Mouse (Mus musculus) mouse trophoblast stem cell (cell line): ENCODE data around the gene Snrpa1.

Source experiments
- in situ Hi-C, 2 experiments: fragments of 300-500 bp; cut with MseI, MboI; formaldehyde crosslinking; loops; 2 replicates in 1 of 2; 3 replicates in 1 of 2; pipeline ENCODE4 v1.15.1; 2025

Snrpa1 gene

DNA sequence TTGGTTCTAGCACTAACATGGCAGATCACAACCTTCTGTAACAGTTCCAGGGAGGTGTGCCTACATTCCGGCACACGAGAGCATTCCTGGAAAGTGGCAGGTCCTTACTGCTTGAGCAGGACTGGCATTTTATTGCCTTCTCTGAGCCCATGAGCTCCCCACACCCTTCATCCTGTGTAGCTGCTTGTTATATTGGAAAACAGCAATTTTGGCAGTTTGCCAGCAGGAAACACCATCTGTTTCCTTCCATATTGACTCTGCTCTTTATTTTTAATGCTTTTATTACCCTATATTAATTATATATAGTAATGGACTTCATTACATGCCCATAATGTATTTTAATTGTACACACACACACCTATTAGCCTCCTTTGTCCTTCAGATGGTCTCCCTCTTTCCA lies 17.6 kb downstream of the Snrpa1 start:
- in situ Hi-C loops, result no loop called here

DNA sequence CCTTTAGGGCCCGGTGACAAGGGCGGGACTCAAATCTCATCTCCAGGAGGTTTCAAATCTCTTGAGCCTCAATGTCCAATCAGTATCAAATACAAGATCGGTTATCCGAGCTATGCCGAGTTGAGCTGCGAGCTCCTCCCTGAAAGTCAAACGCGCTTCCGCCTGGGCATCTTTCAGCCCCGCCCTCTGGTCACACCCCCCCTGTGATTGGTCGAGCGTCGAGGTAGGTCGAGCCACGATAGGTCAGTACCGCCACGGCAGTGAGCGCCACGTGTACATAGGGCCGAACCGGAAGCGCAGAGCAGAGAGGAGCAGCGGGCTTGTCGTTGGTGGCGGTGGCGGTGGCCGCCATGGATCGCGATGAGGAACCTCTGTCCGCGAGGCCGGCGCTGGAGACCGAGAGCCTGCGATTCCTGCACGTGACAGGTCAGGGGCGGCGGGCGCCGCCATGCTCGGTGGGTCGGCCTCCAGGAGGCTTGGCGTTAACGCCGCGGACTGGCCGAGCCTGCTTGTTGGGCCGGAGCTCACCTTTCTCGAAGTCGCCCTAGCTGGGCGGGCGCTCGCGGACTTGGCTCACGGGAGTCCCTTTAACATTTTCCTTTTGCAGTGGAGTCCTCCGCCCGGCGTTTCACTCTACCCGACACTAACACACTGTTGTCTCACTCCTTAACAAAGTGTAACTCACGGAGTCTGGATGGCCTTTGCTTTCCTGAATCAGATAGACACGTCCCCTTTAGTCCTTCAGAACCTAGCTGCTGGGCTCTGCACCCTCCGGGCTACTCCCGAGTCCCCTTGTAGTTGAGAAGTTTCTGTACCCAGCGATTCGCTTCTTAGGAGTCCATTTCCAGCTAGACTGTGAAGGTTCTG lies 20.8 kb downstream of the Snrpa1 start, which contains the start of gene Selenos:
Selenos (plus strand) TSS at position 286 of the 867 bp plus-strand sequence.
- in situ Hi-C loops, result no loop called here

DNA sequence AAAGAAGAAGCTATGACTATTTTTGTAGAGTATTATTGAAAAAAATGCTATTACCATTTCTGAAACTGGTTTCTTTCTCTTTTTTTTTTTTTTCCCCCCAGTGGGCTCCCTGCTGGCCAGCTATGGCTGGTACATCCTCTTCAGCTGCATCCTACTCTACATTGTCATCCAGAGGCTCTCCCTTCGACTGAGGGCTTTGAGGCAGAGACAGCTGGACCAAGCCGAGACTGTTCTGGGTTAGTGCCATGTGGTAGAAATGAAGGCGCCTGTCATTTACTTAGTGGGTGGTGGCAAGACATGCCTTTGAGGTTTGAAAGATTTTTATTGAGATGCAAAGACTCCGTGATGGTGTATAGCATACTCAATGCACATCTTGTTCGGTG lies 21.4 kb downstream of the Snrpa1 start:
- in situ Hi-C loops, result no loop called here

DNA sequence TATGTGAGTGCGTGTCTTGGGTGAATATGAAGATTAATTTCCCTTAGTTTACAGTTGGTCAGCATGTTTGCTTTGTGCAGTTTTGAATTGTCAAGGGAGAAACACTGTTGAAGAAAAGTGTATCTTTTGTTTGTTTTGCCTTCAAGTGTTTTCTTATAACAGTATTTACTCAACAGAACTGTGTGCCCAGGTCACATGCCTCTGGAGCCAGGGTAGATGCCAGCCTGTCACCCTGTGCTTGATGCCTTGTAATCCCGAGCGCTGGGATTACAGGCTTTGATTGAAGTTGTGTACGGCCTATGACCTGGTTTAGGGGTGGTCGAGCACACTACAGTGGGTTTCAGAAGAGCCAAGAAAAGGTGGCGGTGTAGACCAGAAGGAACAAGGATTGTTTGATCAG lies 25.0 kb downstream of the Snrpa1 start:
- in situ Hi-C loops, result no loop called here

DNA sequence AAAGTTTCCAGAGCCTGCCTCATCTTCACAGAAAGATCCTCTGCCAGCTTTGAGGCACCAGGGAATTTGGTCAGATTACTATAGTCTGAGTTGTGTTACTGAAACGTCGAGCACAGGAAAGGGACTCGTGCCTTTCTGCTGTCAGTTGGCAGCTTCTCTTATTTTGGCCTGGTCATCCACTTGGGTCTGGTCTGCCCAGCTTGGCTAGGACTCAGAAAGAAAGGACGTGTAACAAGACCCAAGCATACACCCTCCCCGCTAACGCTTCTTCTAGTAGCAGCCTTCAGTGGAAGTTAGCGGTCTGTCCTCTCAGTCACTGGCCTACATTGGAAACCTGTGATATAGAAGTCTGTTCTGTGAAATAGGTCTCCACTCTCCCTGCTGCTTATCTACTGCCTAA lies 25.7 kb downstream of the Snrpa1 start:
- in situ Hi-C loops, result no loop called here

DNA sequence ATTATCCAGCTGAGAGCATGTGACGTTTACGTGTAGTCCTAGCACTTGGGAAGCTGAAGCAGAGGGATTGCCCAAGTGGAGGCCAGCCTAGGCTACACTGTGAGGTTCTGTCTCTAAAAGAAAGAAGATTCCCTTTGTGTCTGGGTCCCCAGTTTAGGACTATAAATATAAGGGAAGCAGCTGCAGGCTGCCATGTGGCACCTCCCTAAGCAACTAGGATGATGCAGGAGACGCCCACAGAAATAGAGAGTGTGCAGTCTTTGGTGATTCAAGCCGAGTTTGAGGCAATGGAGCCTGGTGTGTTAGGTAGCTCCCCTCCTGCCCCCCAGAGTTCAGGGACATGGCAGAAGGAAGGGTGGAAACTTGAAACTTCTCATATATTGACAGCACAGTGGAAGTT lies 28.8 kb downstream of the Snrpa1 start:
- in situ Hi-C loops, result no loop called here

DNA sequence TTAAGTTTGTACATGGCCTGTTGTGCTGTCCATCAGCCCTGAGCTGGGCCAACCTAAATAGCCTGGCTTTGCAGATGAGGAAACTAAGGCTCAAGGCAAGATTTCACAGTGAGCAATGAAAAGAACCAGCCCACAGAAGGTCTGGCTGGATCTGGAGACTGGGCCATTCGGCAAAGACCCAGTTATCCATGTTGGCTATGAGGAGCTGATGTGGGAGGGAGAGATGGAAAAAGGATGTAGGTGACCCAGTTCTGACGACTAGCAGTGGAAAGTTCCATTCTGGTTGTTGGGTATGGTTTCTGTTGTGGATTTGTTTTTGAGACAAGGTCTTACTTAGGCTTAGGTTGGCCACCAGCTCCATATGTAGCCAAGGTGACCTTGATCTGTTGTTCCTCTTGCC lies 29.3 kb downstream of the Snrpa1 start:
- in situ Hi-C loops, result no loop called here

DNA sequence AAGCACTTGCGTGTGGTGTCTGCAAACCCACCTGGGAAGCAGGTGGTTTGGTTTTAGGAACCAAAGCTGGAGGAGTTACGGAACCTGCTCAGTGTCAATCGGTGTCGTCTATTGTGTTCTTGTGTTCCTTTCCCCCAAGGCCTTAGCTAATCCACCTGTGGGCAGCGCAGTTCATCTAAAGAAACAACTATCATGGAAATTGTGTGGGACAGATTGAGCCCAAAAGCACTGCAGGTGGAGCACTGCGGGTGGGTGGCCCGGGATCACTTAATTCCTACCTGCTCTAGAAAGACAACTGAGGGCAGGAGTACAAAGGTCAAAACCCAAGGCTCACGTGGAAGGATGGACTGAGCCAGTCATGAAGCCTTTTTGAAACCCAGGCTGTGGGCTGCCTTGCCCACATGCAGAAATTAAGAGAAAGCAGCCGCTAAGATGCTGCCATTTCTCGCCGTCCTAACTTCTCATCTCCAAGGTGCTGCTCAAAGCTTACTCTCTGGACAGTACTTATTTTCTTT lies 31.9 kb downstream of the Snrpa1 start:
- in situ Hi-C loops, result no loop called here

DNA sequence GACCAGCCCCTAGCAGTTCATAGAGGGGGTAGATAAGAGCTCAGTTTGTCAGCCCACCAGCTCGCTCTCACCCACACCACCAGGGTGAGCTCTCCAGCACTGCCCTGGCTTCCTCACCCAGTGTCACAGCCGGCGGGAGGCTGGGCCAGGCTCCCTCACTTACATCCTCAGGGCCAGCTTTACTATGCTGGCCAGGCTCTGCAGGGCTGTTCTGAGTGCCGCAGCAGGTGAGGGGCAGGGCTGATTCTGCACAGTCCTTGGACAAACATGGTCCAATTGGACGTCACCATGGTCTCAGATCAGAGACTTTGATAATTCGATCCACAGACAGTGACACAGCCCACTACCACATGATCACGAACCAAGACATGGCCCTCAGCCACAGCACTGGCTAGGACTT lies 32.8 kb downstream of the Snrpa1 start:
- in situ Hi-C loops, result no loop called here

DNA sequence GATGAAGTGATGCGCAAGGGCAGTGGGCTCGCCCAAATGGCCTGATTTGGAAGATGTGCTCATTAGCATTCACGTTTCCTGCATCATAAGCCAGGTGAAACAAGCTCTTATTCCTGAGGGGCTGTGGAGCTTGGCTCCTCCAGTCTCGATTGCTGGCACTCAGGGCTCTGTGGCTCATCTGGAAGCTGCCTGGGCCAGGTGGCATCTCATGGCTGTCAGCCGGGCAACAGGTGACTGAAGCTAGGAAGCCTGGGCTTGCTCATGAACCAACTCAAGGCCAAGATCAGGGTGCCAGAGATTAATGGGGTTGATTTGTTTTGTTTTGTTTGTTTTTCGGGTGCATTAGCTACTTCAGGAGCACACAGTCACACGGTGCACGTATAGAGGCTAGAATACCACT lies 33.9 kb downstream of the Snrpa1 start:
- in situ Hi-C loops, result no loop called here

DNA sequence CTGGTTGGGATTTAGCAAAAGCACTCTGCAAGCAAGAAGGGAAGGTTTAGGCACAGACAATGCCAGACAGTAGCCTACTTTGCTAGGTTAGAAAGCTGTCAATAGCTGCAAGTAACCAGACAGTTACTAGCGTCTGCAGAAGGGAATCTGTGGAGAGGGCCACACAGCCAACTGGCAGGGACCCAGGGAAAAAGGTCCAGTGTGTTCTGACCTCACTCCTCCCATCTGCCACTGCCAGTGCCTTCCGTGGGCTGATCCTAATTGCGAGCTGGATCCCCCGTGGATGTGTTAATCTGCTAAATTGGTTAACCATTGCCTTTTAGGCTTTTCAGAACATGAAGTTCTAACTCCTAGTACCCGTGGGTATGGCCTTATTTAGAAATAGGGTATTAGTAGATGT lies 35.3 kb downstream of the Snrpa1 start:
- in situ Hi-C loops, result no loop called here

DNA sequence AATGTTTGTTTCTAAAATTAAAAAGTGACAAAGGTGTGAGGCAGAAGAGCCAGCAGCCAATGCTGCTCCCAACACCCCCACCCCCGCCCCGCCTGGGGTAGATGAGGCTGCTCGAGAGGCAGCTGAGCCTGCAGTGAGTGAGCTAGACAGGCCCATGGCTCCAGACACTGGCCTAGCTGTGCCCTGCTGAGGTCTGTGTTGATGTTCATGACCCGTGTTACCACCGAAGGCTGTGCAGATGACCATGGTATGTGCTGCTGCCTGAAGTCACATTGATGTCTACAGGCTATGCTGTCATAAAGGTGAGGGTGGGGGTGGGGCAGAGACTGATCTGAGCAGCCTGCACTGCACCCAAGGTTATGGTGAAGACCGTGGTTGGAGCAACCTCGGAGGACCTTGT lies 40.0 kb downstream of the Snrpa1 start:
- in situ Hi-C loops, result no loop called here

DNA sequence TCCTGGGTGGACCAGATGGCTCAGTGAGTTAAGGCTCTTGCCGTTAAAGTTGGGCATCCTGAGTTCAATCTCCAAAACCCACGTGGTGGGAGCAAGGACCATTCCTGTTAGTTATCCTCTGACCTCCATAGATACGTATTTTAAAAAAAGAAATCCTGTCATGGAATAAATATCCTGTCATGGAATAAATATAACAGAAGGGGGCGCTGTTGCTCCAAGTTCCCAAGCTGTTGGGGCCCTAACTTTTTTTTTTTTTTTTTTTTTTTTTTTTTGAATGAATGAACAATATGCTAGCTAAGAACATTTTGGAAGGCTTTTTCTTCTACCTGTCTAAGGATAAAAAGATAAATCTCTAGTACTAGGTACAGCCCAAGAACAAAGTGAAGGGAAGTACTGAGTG lies 43.1 kb downstream of the Snrpa1 start:
- in situ Hi-C loops, result loop anchor here (5.0 to 25.0 kb wide), 3 partner anchors 153 to 560 kb away; no protein-coding TSS in a partner anchor

DNA sequence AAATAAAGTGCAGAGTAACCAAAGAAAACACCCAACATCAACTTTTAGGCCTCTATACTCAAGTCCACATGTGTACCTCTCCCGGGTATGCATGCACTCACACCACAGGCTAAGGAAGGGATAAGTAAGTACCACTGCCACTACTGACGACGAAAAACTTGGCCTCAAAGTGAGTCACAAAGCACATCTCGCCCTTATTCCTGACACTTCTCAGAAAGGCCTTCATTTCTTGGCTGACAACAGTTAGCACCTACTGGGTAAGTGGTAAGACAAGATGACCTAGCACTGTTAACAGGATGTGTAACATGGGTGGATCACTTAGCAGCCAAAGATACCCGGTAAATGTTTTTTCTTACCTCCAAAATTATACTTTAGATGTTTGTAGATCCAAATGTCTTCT lies 45.7 kb downstream of the Snrpa1 start:
- in situ Hi-C loops, result loop anchor here (5.0 to 25.0 kb wide), 3 partner anchors 150 to 558 kb away; no protein-coding TSS in a partner anchor

DNA sequence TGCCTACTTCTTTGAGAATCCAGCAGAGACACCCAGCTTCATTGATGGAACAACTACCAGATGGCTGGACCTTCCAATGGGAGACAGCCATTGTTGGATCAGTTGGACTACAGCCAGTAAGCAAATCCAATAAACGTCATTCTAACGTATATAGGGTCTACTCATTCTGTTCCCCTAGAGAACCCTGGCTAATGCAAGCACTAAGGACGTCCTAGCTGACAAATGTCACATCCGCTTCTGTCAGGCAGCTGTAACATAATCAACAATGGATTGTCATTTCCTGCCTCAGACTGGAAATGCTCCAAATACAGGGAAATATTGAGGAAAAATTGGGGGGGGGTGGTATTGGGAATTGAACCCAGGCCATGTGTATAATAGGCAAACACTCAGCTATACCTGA lies 47.0 kb downstream of the Snrpa1 start:
- in situ Hi-C loops, result loop anchor here (5.0 to 25.0 kb wide), 3 partner anchors 149 to 557 kb away; no protein-coding TSS in a partner anchor

DNA sequence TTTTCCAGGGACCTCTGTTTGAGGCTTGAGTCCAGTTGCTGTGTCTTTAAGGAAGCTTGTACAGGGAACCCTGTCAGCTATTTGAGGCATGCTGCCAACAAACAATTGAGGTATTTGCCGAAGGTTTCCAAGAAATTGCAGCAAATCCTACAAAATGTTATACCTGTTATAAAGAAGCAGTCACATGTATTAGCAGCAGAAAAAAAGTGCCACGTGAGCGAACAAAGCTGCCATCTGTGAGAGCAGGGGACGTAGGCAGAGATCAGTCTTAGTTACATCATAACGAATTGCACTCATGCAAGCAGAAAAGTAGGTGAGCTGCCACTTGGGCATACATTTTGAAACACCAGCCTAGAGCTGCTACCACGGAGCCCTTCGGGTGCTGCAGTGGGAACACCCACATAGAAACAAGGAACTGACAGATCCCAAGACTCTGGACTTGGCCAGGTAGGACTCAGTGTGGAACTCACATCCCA lies 47.8 kb downstream of the Snrpa1 start:
- in situ Hi-C loops, result loop anchor here (5.0 to 25.0 kb wide), 3 partner anchors 148 to 556 kb away; no protein-coding TSS in a partner anchor

DNA sequence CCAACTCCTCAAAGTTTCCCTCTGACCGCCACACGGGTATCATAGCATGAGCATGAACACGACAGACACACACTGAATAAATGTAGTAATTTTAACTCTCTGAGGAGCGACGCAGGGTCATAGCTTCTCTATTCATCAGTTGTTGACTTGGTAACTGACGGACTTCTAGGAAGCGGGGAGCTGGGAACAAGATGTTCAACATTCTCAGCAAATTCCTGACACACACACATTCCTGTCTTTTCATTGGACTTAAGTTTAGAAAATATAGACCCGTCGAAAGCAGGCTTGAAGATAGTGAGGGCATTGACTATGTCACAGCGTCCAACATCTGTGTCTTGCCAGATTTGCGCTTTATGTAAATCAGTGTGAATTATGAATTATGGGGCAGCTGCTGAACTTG lies 48.4 kb downstream of the Snrpa1 start:
- in situ Hi-C loops, result loop anchor here (5.0 to 25.0 kb wide), 3 partner anchors 148 to 555 kb away; no protein-coding TSS in a partner anchor

DNA sequence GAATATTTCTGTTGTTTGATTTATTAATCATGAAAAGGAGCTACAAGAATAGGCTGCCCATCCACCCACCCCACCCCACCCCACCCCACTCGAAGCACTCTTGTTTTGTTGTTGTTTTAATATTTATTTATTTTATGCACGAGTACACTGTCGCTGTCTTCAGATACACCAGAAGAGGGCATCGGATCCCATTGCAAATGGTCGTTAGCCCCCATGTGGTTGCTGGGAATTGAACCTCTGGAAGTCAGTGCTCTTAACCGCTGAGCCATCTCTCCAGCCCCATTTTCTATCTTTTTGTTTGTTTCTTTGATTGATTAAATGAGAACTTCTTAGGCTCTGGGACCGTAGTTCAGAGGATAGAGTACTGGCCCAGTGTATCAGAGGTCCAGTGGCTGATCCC lies 49.1 kb downstream of the Snrpa1 start:
- in situ Hi-C loops, result loop anchor here (5.0 to 25.0 kb wide), 3 partner anchors 147 to 554 kb away; no protein-coding TSS in a partner anchor

DNA sequence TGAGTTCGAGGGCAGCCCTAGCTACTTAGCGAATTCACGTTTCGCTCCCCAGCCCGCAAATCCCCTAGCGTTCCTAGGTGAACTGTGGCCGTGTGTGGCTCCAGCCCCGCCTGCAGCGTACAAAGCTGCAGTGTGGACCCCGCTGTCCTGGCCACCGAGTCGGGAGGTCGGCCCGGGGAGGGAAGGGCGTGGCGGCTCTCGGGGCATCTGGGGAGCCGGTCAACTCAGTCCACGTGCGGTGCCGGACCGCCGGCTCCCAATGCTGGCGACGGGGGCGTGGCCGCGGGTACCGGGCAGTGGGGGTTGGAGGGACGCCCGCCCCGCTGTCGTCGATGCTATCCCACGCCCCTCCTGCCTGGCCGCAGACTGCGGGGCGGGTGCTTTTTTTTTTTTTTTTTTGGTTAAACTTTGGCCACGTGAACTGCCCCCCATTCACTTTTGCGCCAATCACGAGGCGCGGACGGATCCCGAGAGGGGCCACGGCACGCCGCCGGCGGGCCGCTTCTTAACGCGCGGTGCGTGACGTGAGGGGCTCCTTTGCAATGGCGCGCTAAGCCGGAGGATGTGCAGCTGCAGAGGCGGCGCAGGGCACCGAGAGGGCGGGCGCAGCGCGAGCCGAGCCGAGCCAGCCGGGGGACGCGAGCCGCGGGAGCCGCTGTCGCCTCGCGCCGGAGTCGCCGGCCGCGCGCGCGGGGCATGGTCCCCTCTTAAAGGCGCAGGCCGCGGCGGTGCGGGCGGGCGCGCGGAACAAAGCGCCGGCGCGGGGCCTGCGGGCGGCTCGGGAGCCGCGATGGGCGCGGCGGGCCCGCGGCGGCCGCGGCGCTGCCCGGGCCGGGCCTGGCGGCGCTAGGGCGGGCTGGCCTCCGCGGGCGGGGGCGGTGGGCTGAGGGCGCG lies 50.4 kb downstream of the Snrpa1 start, which contains the start of gene Chsy1:
Chsy1 (plus strand) TSS at position 555 of the 894 bp plus-strand sequence.
- in situ Hi-C loops, result loop anchor here (5.0 to 25.0 kb wide), 3 partner anchors 146 to 553 kb away; no protein-coding TSS in a partner anchor

DNA sequence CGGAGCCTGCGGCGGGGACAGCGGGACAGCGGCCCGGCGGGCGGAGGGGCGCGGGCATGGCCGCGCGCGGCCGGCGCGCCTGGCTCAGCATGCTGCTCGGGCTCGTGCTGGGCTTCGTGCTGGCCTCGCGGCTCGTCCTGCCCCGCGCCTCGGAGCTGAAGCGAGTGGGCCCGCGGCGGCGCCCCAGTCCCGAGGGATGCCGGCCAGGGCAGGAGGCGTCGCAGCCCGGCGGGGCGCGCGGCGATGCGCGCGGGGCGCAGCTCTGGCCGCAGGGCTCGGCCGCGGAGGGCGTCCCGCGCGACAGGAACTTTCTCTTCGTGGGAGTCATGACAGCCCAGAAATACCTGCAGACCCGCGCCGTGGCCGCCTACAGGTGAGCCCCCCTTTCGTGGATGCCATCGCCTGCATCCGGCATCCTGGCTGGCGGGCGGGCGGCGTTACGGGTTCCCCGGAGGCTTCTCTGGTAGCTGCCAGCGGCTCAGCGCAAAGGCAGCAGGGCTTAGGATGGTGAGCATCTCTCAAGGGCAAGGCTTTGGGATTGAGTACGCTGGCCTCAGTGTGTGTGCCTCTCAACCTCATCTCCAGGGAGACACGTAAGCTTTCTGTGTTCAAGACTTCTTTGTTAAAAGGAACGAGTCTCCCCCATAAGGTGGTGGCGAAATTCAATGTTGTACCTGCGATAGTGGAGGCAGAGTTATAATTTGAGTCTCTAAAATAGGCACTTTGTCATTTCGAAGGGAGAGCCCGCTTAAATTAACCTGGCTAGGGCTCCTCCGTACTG lies 51.2 kb downstream of the Snrpa1 start:
- in situ Hi-C loops, result loop anchor here (5.0 to 25.0 kb wide), 3 partner anchors 145 to 552 kb away; no protein-coding TSS in a partner anchor
